28 mouse cellular contexts compared by ENCODE assay signal in the genomic region with DNA sequence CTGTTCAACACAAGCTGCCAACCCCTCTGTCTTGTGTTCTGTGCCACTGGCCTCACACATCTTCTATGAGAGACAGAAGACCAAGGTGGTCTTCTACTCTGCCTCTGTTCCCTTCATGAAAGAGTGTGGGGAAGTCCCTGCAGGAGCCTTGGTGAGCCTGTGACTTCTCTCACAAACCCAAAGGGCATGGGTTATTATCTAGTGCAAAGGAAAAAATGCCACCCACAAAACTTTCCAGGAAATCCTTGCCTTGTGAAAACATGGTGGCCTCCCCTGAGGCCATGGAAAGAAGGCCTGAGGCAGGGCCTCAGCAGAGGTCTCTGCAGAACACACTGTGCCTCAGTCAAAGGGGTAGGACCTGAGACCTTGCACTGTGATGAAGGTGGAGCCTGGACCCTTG. TPM values are rescaled to one million over a fixed set of nuclear protein-coding genes. Genes with fewer than 3 reads are reported as not detected.
DNase-seq lines count a peak whose midpoint lies in the region; ATAC-seq lines count a peak whose summit lies in the region.
"Had no signal": no experiment of that assay in that cellular context is flagged by ENCODE, and none has a peak within 500 bp of the region (broad histone marks: within the 10 kb centered on the region; RNA-seq: fewer than 3 reads in every experiment).

No protein-coding gene starts in this region.

- H3K9ac ChIP-seq in neural tube, embryonic 13.5 days, result no peak overlapping the region
- no peak overlapping the region for H3K9ac ChIP-seq in neural tube, embryonic 15.5 days (replicated peaks)
- H3K9ac ChIP-seq: embryonic facial prominence, embryonic 13.5 days; forebrain, postnatal 0 days; heart, embryonic 15.5 days; lung, embryonic 15.5 days; midbrain, embryonic 15.5 days had no signal

- no peak overlapping the region for H3K4me2 ChIP-seq in neural tube, embryonic 13.5 days
- no peak overlapping the region for H3K4me2 ChIP-seq in neural tube, embryonic 15.5 days
- H3K4me2 ChIP-seq: embryonic facial prominence, embryonic 13.5 days; heart, embryonic 15.5 days; limb, embryonic 13.5 days; liver, embryonic 11.5 days; lung, embryonic 15.5 days; midbrain, embryonic 15.5 days had no signal

- H3K4me3 ChIP-seq in neural tube, embryonic 13.5 days, result no peak overlapping the region
- H3K4me3 ChIP-seq in neural tube, embryonic 15.5 days (replicated peaks), result no peak overlapping the region
- H3K4me3 ChIP-seq in limb, embryonic 10.5 days, result no peak overlapping the region
- H3K4me3 ChIP-seq: embryonic facial prominence, embryonic 13.5 days; forebrain, embryonic 10.5 days; heart, embryonic 15.5 days; left cerebral cortex, adult 2 months; limb, embryonic 13.5 days; lung, embryonic 15.5 days; midbrain, embryonic 15.5 days had no signal

- peak; percentile 37 for DNase-seq in CD4-positive, CD25-positive, alpha-beta regulatory T cell, adult 2 months (ENCODE audit: low read depth, low spot score)
- no peak for DNase-seq in limb, embryonic 10.5 days (ENCODE audit: low spot score)
- no peak for DNase-seq in layer of hippocampus, adult 18-20 months (ENCODE audit: low spot score in 2 of 2)
- no peak for DNase-seq in lung, postnatal 4 days
- DNase-seq: adrenal gland, adult 8-10 months; cerebellum, adult 11 months; forebrain, postnatal 0 days; gastrocnemius, postnatal 14 days; kidney, adult 11 months; kidney, postnatal 14 days; right cerebral cortex, adult 18-20 months; spleen, adult 18-20 months had no signal

- H3K27ac ChIP-seq in neural tube, embryonic 13.5 days (replicated peaks), result 0 out of 2 replicates have a peak overlapping the region, but pooled peaks have one; percentile 13
- H3K27ac ChIP-seq in neural tube, embryonic 15.5 days (replicated peaks), result no peak overlapping the region
- H3K27ac ChIP-seq in limb, embryonic 10.5 days, result 0 out of 2 replicates have a peak overlapping the region, but pooled peaks have one; percentile 19
- H3K27ac ChIP-seq: embryonic facial prominence, embryonic 13.5 days; forebrain, embryonic 10.5 days; left cerebral cortex, adult 2 months; limb, embryonic 13.5 days; lung, embryonic 15.5 days had no signal

- no peaks in the 10 kb centered on the region for H3K27me3 ChIP-seq in neural tube, embryonic 13.5 days
- H3K27me3 ChIP-seq in neural tube, embryonic 15.5 days (replicated peaks), result no peaks in the 10 kb centered on the region
- H3K27me3 ChIP-seq in limb, embryonic 10.5 days (ENCODE audit: low read depth, poor library complexity, severe bottlenecking), result no peaks in the 10 kb centered on the region
- H3K27me3 ChIP-seq: embryonic facial prominence, embryonic 13.5 days; heart, embryonic 15.5 days; limb, embryonic 13.5 days; lung, embryonic 15.5 days; midbrain, embryonic 15.5 days had no signal

- H3K4me1 ChIP-seq in neural tube, embryonic 13.5 days (replicated peaks), result peaks cover 27% of the 10 kb centered on the region
- peaks cover 22% of the 10 kb centered on the region for H3K4me1 ChIP-seq in neural tube, embryonic 15.5 days
- H3K4me1 ChIP-seq in limb, embryonic 10.5 days, result peaks cover 24% of the 10 kb centered on the region

- H3K9me3 ChIP-seq in neural tube, embryonic 13.5 days, result no peaks in the 10 kb centered on the region
- H3K9me3 ChIP-seq in neural tube, embryonic 15.5 days (replicated peaks), result no peaks in the 10 kb centered on the region
- H3K9me3 ChIP-seq in limb, embryonic 10.5 days (replicated peaks), result no peaks in the 10 kb centered on the region
- H3K9me3 ChIP-seq: embryonic facial prominence, embryonic 13.5 days; forebrain, embryonic 10.5 days; heart, embryonic 15.5 days; limb, embryonic 13.5 days; lung, embryonic 15.5 days; midbrain, embryonic 15.5 days had no signal

- no peaks in the 10 kb centered on the region for H3K36me3 ChIP-seq in neural tube, embryonic 13.5 days
- H3K36me3 ChIP-seq in neural tube, embryonic 15.5 days, result no peaks in the 10 kb centered on the region
- H3K36me3 ChIP-seq in limb, embryonic 10.5 days, result no peaks in the 10 kb centered on the region
- H3K36me3 ChIP-seq: embryonic facial prominence, embryonic 13.5 days; forebrain, embryonic 10.5 days; heart, embryonic 15.5 days; limb, embryonic 13.5 days; lung, embryonic 15.5 days; midbrain, embryonic 15.5 days had no signal

- ATAC-seq in CD4-positive, CD25-positive, alpha-beta regulatory T cell, adult 4 months, result no peak
- ATAC-seq in neural tube, embryonic 13.5 days (ENCODE audit: low read depth), result no peak
- ATAC-seq in neural tube, embryonic 15.5 days (ENCODE audit: low FRiP score), result no peak
- ATAC-seq in activated CD4-positive, CD25-positive, alpha-beta regulatory T cell, adult 4 months, result peak; percentile 12
- ATAC-seq: forebrain, postnatal 0 days; hindbrain, embryonic 16.5 days; midbrain, embryonic 15.5 days had no signal

RNA-seq across cellular contexts. Expression of a gene that starts 9.7 kb away (rescaled TPM):
- polyA plus RNA-seq in CD4-positive, CD25-positive, alpha-beta regulatory T cell, adult 4 months (2017; shearing (Covaris generic)), result 10 to 100 TPM; 19.0 to 29.0 TPM
- 2.2 and 3.2 TPM in 2 replicates for polyA plus RNA-seq in neural tube, embryonic 13.5 days (2015; fragmentation: Nextera tagmentation; extraction: Ambion mirVana)
- 3.2 and 3.5 TPM in 2 replicates for polyA plus RNA-seq in neural tube, embryonic 15.5 days (2015; fragmentation: Nextera tagmentation; extraction: Ambion mirVana)
- polyA plus RNA-seq in activated CD4-positive, CD25-positive, alpha-beta regulatory T cell, adult 4 months (2017; shearing (Covaris generic)), result 10 to 100 TPM; 23.5 to 30.2 TPM
- polyA plus RNA-seq in limb, embryonic 10.5 days (2016; fragmentation: Nextera tagmentation; extraction: Ambion mirVana), result 0.88 and 1.6 TPM in 2 replicates
- total RNA-seq in layer of hippocampus, adult 18-20 months (2021), result 1 to 10 TPM; 2.6 to 3.6 TPM

RNA-seq across cellular contexts. Expression of a gene that starts 13.8 kb away (rescaled TPM):
- polyA plus RNA-seq in CD4-positive, CD25-positive, alpha-beta regulatory T cell, adult 4 months (2017; shearing (Covaris generic)), result 100 to 1,000 TPM; 268 to 648 TPM
- 0.21 TPM in 1 of 2 replicates, not detected in the other for polyA plus RNA-seq in neural tube, embryonic 13.5 days (2015; fragmentation: Nextera tagmentation; extraction: Ambion mirVana)
- 0.17 and 0.61 TPM in 2 replicates for polyA plus RNA-seq in neural tube, embryonic 15.5 days (2015; fragmentation: Nextera tagmentation; extraction: Ambion mirVana)
- polyA plus RNA-seq in activated CD4-positive, CD25-positive, alpha-beta regulatory T cell, adult 4 months (2017; shearing (Covaris generic)), result 100 to 1,000 TPM; 240 to 401 TPM
- polyA plus RNA-seq in limb, embryonic 10.5 days (2016; fragmentation: Nextera tagmentation; extraction: Ambion mirVana), result not detected in 2 replicates
- under 1 TPM in 1 of 2 experiments, not detected in 1; 0.25 TPM for total RNA-seq in layer of hippocampus, adult 18-20 months (2021)
- total RNA-seq: megakaryocyte-erythroid progenitor cell, adult 5-6 weeks had no signal
- polyA plus RNA-seq: C2C12; forebrain, embryonic 10.5 days; kidney, embryonic 14.5 days; liver, embryonic 11.5 days had no signal

RNA-seq across cellular contexts. Expression of a gene that starts 18.1 kb away (rescaled TPM):
- polyA plus RNA-seq in CD4-positive, CD25-positive, alpha-beta regulatory T cell, adult 4 months (2017; shearing (Covaris generic)), result 10 to 100 TPM in 1 of 2 experiments, 1 to 10 TPM in 1; 5.4 to 10.6 TPM
- 797 TPM in 2 replicates for polyA plus RNA-seq in neural tube, embryonic 13.5 days (2015; fragmentation: Nextera tagmentation; extraction: Ambion mirVana)
- polyA plus RNA-seq in neural tube, embryonic 15.5 days (2015; fragmentation: Nextera tagmentation; extraction: Ambion mirVana), result 637 and 745 TPM in 2 replicates
- 10 to 100 TPM; 12.0 to 12.8 TPM for polyA plus RNA-seq in activated CD4-positive, CD25-positive, alpha-beta regulatory T cell, adult 4 months (2017; shearing (Covaris generic))
- polyA plus RNA-seq in limb, embryonic 10.5 days (2016; fragmentation: Nextera tagmentation; extraction: Ambion mirVana), result 144 and 208 TPM in 2 replicates
- total RNA-seq in layer of hippocampus, adult 18-20 months (2021), result 1,000 to 10,000 TPM; 1,033 to 1,052 TPM

RNA-seq across cellular contexts. Expression of a gene that starts 29.3 kb away (rescaled TPM):
- polyA plus RNA-seq in CD4-positive, CD25-positive, alpha-beta regulatory T cell, adult 4 months (2017; shearing (Covaris generic)), result 10 to 100 TPM; 39.0 to 40.7 TPM
- polyA plus RNA-seq in neural tube, embryonic 13.5 days (2015; fragmentation: Nextera tagmentation; extraction: Ambion mirVana), result 535 and 552 TPM in 2 replicates
- 543 and 603 TPM in 2 replicates for polyA plus RNA-seq in neural tube, embryonic 15.5 days (2015; fragmentation: Nextera tagmentation; extraction: Ambion mirVana)
- 10 to 100 TPM; 46.7 to 70.4 TPM for polyA plus RNA-seq in activated CD4-positive, CD25-positive, alpha-beta regulatory T cell, adult 4 months (2017; shearing (Covaris generic))
- 428 and 433 TPM in 2 replicates for polyA plus RNA-seq in limb, embryonic 10.5 days (2016; fragmentation: Nextera tagmentation; extraction: Ambion mirVana)
- 100 to 1,000 TPM; 631 to 670 TPM for total RNA-seq in layer of hippocampus, adult 18-20 months (2021)

RNA-seq across cellular contexts. Expression of a gene that starts 38.1 kb away (rescaled TPM):
- polyA plus RNA-seq in CD4-positive, CD25-positive, alpha-beta regulatory T cell, adult 4 months (2017; shearing (Covaris generic)), result not detected
- 21.2 and 22.4 TPM in 2 replicates for polyA plus RNA-seq in neural tube, embryonic 13.5 days (2015; fragmentation: Nextera tagmentation; extraction: Ambion mirVana)
- polyA plus RNA-seq in neural tube, embryonic 15.5 days (2015; fragmentation: Nextera tagmentation; extraction: Ambion mirVana), result 28.9 and 33.8 TPM in 2 replicates
- polyA plus RNA-seq in activated CD4-positive, CD25-positive, alpha-beta regulatory T cell, adult 4 months (2017; shearing (Covaris generic)), result under 1 TPM in 1 of 2 experiments, not detected in 1; 0.21 TPM
- polyA plus RNA-seq in limb, embryonic 10.5 days (2016; fragmentation: Nextera tagmentation; extraction: Ambion mirVana), result 0.59 and 1.2 TPM in 2 replicates
- 100 to 1,000 TPM; 183 to 187 TPM for total RNA-seq in layer of hippocampus, adult 18-20 months (2021)
- total RNA-seq: megakaryocyte-erythroid progenitor cell, adult 5-6 weeks had no signal

Comparison
In these comparisons a context has a peak if more than half of its experiments do, and no peak if none do; other contexts are left out.
1. RNA of a gene that starts 13.8 kb away (polyA plus RNA-seq): 268 to 648 TPM in CD4-positive, CD25-positive, alpha-beta regulatory T cell, adult 4 months and 240 to 401 TPM in activated CD4-positive, CD25-positive, alpha-beta regulatory T cell, adult 4 months; 0.17 to 0.61 TPM in neural tube, embryonic 15.5 days, 0.21 TPM in neural tube, embryonic 13.5 days and not detected in limb, embryonic 10.5 days; every median in the first group is over 100 times any median in the second.
2. RNA of a gene that starts 18.1 kb away (polyA plus RNA-seq): 797 TPM in neural tube, embryonic 13.5 days, 637 to 745 TPM in neural tube, embryonic 15.5 days and 144 to 208 TPM in limb, embryonic 10.5 days; 12.0 to 12.8 TPM in activated CD4-positive, CD25-positive, alpha-beta regulatory T cell, adult 4 months and 5.4 to 10.6 TPM in CD4-positive, CD25-positive, alpha-beta regulatory T cell, adult 4 months; every median in the first group is over 10 times any median in the second.